Mouse (Mus musculus): ENCODE measurements around the gene Chrng. TPM values are rescaled to one million over a fixed set of nuclear protein-coding genes. Genes with fewer than 3 reads are reported as not detected.

The Chrng gene
- total and polyA plus RNA-seq, 3 experiments: 0.04 TPM; not detected in 2

DNA sequence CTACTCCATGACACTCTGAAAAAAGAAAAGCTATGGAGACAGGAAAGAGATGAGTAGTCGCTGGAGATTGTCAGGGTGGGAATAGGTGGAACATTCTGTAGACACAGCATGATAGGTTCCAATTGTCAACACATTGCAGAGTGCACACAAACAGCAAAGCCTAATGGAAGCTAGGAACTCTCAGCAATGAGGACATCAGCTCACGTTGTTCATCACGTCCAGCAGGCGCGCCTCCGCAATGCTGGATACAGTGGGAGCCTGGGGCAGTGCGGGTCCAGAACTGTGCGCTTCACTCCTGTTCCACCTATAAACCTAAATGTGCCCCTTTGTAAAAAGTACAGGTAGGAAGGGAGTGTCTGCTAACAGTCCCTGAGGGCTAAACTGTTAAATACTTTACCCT, 38.6 kb downstream of the Chrng start:
- H3K36me3 ChIP-seq (replicated peaks in 1 of 2; ENCODE audit: control insufficient read depth in 1 of 2, insufficient read depth in 1 of 2, low read length in 1 of 2): peaks cover 7 to 27% of the 10 kb centered on the region in 2 experiments
- no peaks in the 10 kb centered on the region for H3K27me3 ChIP-seq (replicated peaks)
- DNase-seq (ENCODE audit: extremely low read depth): no peak
- H3K79me2 ChIP-seq (replicated peaks; ENCODE audit: control insufficient read depth, extremely low read depth, insufficient read depth, poor library complexity, severe bottlenecking): no peaks in the 10 kb centered on the region
- dilution Hi-C loops (cut with MboI; ENCODE audit: extremely low pct_ligation_motif_present, extremely low pct_unique_long_range_greater_than_20kb, low sequenced_read_pairs) (no loop called here), in situ Hi-C loops (cut with MboI; ENCODE audit: low pct_ligation_motif_present, low pct_unique_long_range_greater_than_20kb, low sequenced_read_pairs) (no loop called here)
- no peaks in the 10 kb centered on the region for H3K9me3 ChIP-seq (replicated peaks; ENCODE audit: low read length)
- H3K27ac ChIP-seq (ENCODE audit: insufficient read depth, low read depth): no peak overlapping the region
- H3K4me3 ChIP-seq (replicated peaks in 1 of 3; ENCODE audit: low read depth in 2 of 3, low read length in 2 of 3, poor library complexity in 1 of 3): no peak overlapping the region
- H3K4me2 ChIP-seq (ENCODE audit: insufficient read depth, low read depth, poor library complexity, severe bottlenecking): no peak overlapping the region
- peaks cover 0 to 4% of the 10 kb centered on the region in 2 experiments; a peak in 1 of 4 replicates for H3K4me1 ChIP-seq (ENCODE audit: control insufficient read depth in 1 of 2, insufficient read depth in 2 of 2)
- TF ChIP-seq POLR2AphosphoS2 (IDR thresholded peaks at IDR 0.05; ENCODE audit: low read depth, low read length) (no peak), MAZ (IDR thresholded peaks at IDR 0.05; ENCODE audit: low read depth, low read length) (no peak), E2F4 (IDR thresholded peaks at IDR 0.05; ENCODE audit: insufficient replicate concordance, low read depth, low read length) (no peak), CHD2 (IDR thresholded peaks at IDR 0.05; ENCODE audit: low read length) (no peak), ZNF384 (IDR thresholded peaks at IDR 0.05; ENCODE audit: low read depth, low read length) (no peak), TCF12 (IDR thresholded peaks at IDR 0.05; ENCODE audit: low read depth, low read length) (no peak), ETS1 (conservative IDR thresholded peaks at IDR 0.05; ENCODE audit: low read depth, low read length) (no peak), GABPA (IDR thresholded peaks at IDR 0.05; ENCODE audit: insufficient replicate concordance, low read depth, low read length) (no peak)
- no peak overlapping the region for H3K9ac ChIP-seq (ENCODE audit: insufficient read depth, low read depth)

DNA sequence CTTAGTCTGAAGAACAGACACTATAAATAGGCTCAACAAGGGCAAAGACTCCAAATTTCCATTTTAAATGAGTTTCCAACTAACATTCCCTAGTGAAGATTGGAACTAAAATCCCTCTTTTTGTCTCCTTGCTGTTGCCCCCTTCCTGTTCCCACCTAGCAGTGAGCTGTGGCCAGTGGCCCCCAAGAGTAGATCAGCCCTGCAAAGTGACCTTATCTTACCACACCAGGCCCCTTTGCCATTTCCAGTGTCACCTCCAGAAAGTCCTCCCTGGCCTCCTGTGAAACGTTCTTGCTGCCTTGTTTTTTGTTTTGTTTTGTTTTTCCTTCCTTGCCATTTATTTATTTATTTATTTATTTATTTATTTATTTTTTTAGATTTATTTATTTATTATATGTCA, 41.0 kb downstream of the Chrng start:
- Histone ChIP-seq H3K9me3 (replicated peaks; ENCODE audit: low read length) (no peaks in the 10 kb centered on the region), H3K79me2 (replicated peaks; ENCODE audit: control insufficient read depth, extremely low read depth, insufficient read depth, poor library complexity, severe bottlenecking) (no peaks in the 10 kb centered on the region), H3K4me1 (ENCODE audit: control insufficient read depth in 1 of 2, insufficient read depth in 2 of 2) (peaks cover 0 to 4% of the 10 kb centered on the region in 2 experiments; a peak in 1 of 4 replicates), H3K9ac (ENCODE audit: insufficient read depth, low read depth) (no peak overlapping the region), H3K27ac (ENCODE audit: insufficient read depth, low read depth) (no peak overlapping the region), H3K4me2 (ENCODE audit: insufficient read depth, low read depth, poor library complexity, severe bottlenecking) (no peak overlapping the region), H3K27me3 (replicated peaks) (no peaks in the 10 kb centered on the region), H3K4me3 (replicated peaks in 1 of 3; ENCODE audit: low read depth in 2 of 3, low read length in 2 of 3, poor library complexity in 1 of 3) (no peak overlapping the region), H3K36me3 (replicated peaks in 1 of 2; ENCODE audit: control insufficient read depth in 1 of 2, insufficient read depth in 1 of 2, low read length in 1 of 2) (peaks cover 0 to 7% of the 10 kb centered on the region in 2 experiments)
- TF ChIP-seq MYC (IDR thresholded peaks at IDR 0.05; ENCODE audit: low read depth, low read length) (no peak), KAT2A (IDR thresholded peaks at IDR 0.05; ENCODE audit: insufficient replicate concordance, low read length) (no peak), SMC3 (IDR thresholded peaks at IDR 0.05; ENCODE audit: low read depth, low read length) (no peak), NRF1 (IDR thresholded peaks at IDR 0.05; ENCODE audit: low read depth, low read length) (no peak), ELF1 (IDR thresholded peaks at IDR 0.05; ENCODE audit: low read depth, low read length) (no peak), JUND (conservative IDR thresholded peaks at IDR 0.05; ENCODE audit: low read depth, low read length) (no peak), UBTF (IDR thresholded peaks at IDR 0.05; ENCODE audit: low read depth, low read length) (no peak), CHD1 (IDR thresholded peaks at IDR 0.05; ENCODE audit: low read depth, low read length) (no peak), ZKSCAN1 (IDR thresholded peaks at IDR 0.05; ENCODE audit: borderline replicate concordance, low read depth, low read length) (no peak), CTCF (conservative IDR thresholded peaks at IDR 0.05 in 1 of 2, IDR thresholded peaks at IDR 0.05 in 1 of 2; ENCODE audit: low read depth in 2 of 2, low read length in 2 of 2) (no peak), CHD2 (IDR thresholded peaks at IDR 0.05; ENCODE audit: low read length) (no peak)
- dilution Hi-C loops (cut with MboI; ENCODE audit: extremely low pct_ligation_motif_present, extremely low pct_unique_long_range_greater_than_20kb, low sequenced_read_pairs): no loop called here
- in situ Hi-C loops (cut with MboI; ENCODE audit: low pct_ligation_motif_present, low pct_unique_long_range_greater_than_20kb, low sequenced_read_pairs): no loop called here
- no peak for DNase-seq (ENCODE audit: extremely low read depth)
